Mouse (Mus musculus) kidney, embryonic 16.5 days (tissue): ENCODE data around the gene Myzap. TPM values are rescaled to one million over a fixed set of nuclear protein-coding genes. Genes with fewer than 3 reads are reported as not detected.
"Not testable (repeated sequence)": the region's sequence is repeated elsewhere in the genome, so short reads cannot be mapped to it uniquely, and the experiment has no call there.

ENCODE experiments used
- ATAC-seq: fragments of 200-750 bp; cut with Nextera tagmentation; 2 replicates; pipeline ENCODE4 v1.8.0; 2017; ENCODE audit warnings: moderate TSS enrichment; ENCODE audit not compliant: low FRiP score, low TSS enrichment
- H3K27ac ChIP-seq: fragments of 300-500 bp; sonication (generic); 2 replicates; pipeline ENCODE4 v1.5.1; 2014; ENCODE audit warnings: low read length
- H3K27me3 ChIP-seq: fragments of 300-500 bp; sonication (generic); 2 replicates; pipeline ENCODE4 v1.6.1; 2014; ENCODE audit warnings: low read length, control low read depth, mixed read lengths; ENCODE audit not compliant: insufficient read depth
- H3K36me3 ChIP-seq: fragments of 300-500 bp; sonication (generic); 2 replicates; pipeline ENCODE4 v1.6.1; 2014; ENCODE audit warnings: low read length, control low read depth, mixed read lengths; ENCODE audit not compliant: insufficient read depth
- H3K4me1 ChIP-seq: fragments of 300-500 bp; sonication (generic); 2 replicates; pipeline ENCODE4 v1.6.1; 2014; ENCODE audit warnings: low read length, control low read depth, mixed read lengths; ENCODE audit not compliant: insufficient read depth
- H3K4me2 ChIP-seq: fragments of 300-500 bp; sonication (generic); replicated peaks from 2 replicates; pipeline ENCODE4 v1.6.1; 2014; ENCODE audit warnings: low read depth, low read length
- H3K4me3 ChIP-seq: fragments of 300-500 bp; sonication (generic); 2 replicates; pipeline ENCODE4 v1.5.1; 2014; ENCODE audit warnings: mild to moderate bottlenecking, low read length
- H3K9ac ChIP-seq: fragments of 300-500 bp; sonication (generic); replicated peaks from 2 replicates; pipeline ENCODE4 v1.6.1; 2014; ENCODE audit warnings: low read length
- H3K9me3 ChIP-seq: fragments of 300-500 bp; sonication (generic); 2 replicates; pipeline ENCODE4 v1.6.1; 2016; ENCODE audit warnings: low read length, control low read depth
- WGBS: fragments of 180-500 bp; shearing (Covaris S2); extraction: QIAGEN DNeasy Blood & Tissue Kit; methylation state at CpG from one replicate; pipeline ENCODE4 v1.1.7; 2014; 5-methylcytosine and 5-hydroxymethylcytosine counted together
- polyA plus RNA-seq: library from polyadenylated mRNA; unstranded; fragments of >200 nt; fragmentation: Nextera tagmentation; extraction: Ambion mirVana; gene quantifications from 2 replicates; pipeline ENCODE4 v1.2.1, GENCODE M21; 2015

Myzap gene
- polyA plus RNA-seq, 1 experiment from 2014 or later: 19.0 TPM

GRCm38 (mm10) chr9:71624793-71625495 lies 32.8 kb upstream of the Myzap start:
- Histone ChIP-seq H3K4me3 (no peak overlapping the region), H3K27me3 (no peaks in the 10 kb centered on the region), H3K4me2 (no peak overlapping the region), H3K27ac (peak overlapping the region; percentile 80), H3K36me3 (no peaks in the 10 kb centered on the region), H3K4me1 (peaks cover 24% of the 10 kb centered on the region), H3K9ac (no peak overlapping the region), H3K9me3 (no peaks in the 10 kb centered on the region)
- WGBS: 43% methylated on average over 10 of the region's 10 CpGs
- ATAC-seq: no peak

- Histone ChIP-seq H3K4me1 (peaks cover 24% of the 10 kb centered on the region), H3K27me3 (no peaks in the 10 kb centered on the region), H3K4me2 (no peak overlapping the region), H3K9me3 (no peaks in the 10 kb centered on the region), H3K9ac (no peak overlapping the region), H3K36me3 (no peaks in the 10 kb centered on the region), H3K4me3 (no peak overlapping the region), H3K27ac (peak overlapping the region; percentile 35; the same call in 1 of the 2 replicates)
- ATAC-seq: peak; percentile 58; the same call in 1 of the 2 replicates
- 36% methylated on average over 4 of the region's 4 CpGs for WGBS
These were observed 31.9 kb upstream of the Myzap start for GRCm38 (mm10) chr9:71623871-71624569.

GRCm38 (mm10) chr9:71622593-71622992 lies 30.4 kb upstream of the Myzap start:
- Histone ChIP-seq H3K4me3 (no peak overlapping the region), H3K27me3 (no peaks in the 10 kb centered on the region), H3K27ac (no peak overlapping the region), H3K9ac (no peak overlapping the region), H3K36me3 (no peaks in the 10 kb centered on the region), H3K4me2 (no peak overlapping the region), H3K9me3 (no peaks in the 10 kb centered on the region), H3K4me1 (peaks cover 24% of the 10 kb centered on the region)
- 76% methylated on average over 3 of the region's 3 CpGs for WGBS
- no peak for ATAC-seq

- WGBS: 74% methylated on average over 4 of the region's 4 CpGs
- H3K9ac ChIP-seq: no peak overlapping the region
- ATAC-seq: no peak
- no peak overlapping the region for H3K27ac ChIP-seq
- H3K4me1 ChIP-seq: peaks cover 24% of the 10 kb centered on the region
- H3K27me3 ChIP-seq: no peaks in the 10 kb centered on the region
- no peak overlapping the region for H3K4me2 ChIP-seq
- no peaks in the 10 kb centered on the region for H3K9me3 ChIP-seq
- no peaks in the 10 kb centered on the region for H3K36me3 ChIP-seq
- no peak overlapping the region for H3K4me3 ChIP-seq
These were observed 29.8 kb upstream of the Myzap start for GRCm38 (mm10) chr9:71621968-71622367.

GRCm38 (mm10) chr9:71620116-71620515 lies 28.0 kb upstream of the Myzap start:
- not testable (repeated sequence) for ATAC-seq, H3K36me3 ChIP-seq, H3K4me2 ChIP-seq, H3K4me3 ChIP-seq, H3K27me3 ChIP-seq, H3K27ac ChIP-seq, H3K9ac ChIP-seq, H3K9me3 ChIP-seq
- H3K4me1 ChIP-seq: peaks cover 15% of the 10 kb centered on the region
- 95% methylated on average over 5 of the region's 5 CpGs for WGBS

- no peaks in the 10 kb centered on the region for H3K36me3 ChIP-seq
- no peak overlapping the region for H3K9ac ChIP-seq
- no peak overlapping the region for H3K27ac ChIP-seq
- no peak overlapping the region for H3K4me3 ChIP-seq
- ATAC-seq: no peak
- 57% methylated on average over 8 of the region's 8 CpGs for WGBS
- no peak overlapping the region for H3K4me2 ChIP-seq
- no peaks in the 10 kb centered on the region for H3K9me3 ChIP-seq
- no peaks in the 10 kb centered on the region for H3K27me3 ChIP-seq
- H3K4me1 ChIP-seq: peaks cover 7% of the 10 kb centered on the region; the same call in 1 of the 2 replicates
These were observed 25.2 kb upstream of the Myzap start for GRCm38 (mm10) chr9:71617363-71617762.

- H3K9ac ChIP-seq: no peak overlapping the region
- peaks cover 4% of the 10 kb centered on the region; the same call in 1 of the 2 replicates for H3K4me1 ChIP-seq
- H3K4me2 ChIP-seq: no peak overlapping the region
- H3K27me3 ChIP-seq: no peaks in the 10 kb centered on the region
- H3K27ac ChIP-seq: no peak overlapping the region
- H3K4me3 ChIP-seq: no peak overlapping the region
- ATAC-seq: peak; percentile 3; the same call in 1 of the 2 replicates
- H3K36me3 ChIP-seq: no peaks in the 10 kb centered on the region
- H3K9me3 ChIP-seq: no peaks in the 10 kb centered on the region
- 6% methylated on average over 3 of the region's 3 CpGs for WGBS
These were observed 24.0 kb upstream of the Myzap start for GRCm38 (mm10) chr9:71616185-71616584.

GRCm38 (mm10) chr9:71614643-71615042 lies 22.5 kb upstream of the Myzap start:
- Histone ChIP-seq H3K4me2 (no peak overlapping the region), H3K4me3 (no peak overlapping the region)
- WGBS: 33% methylated on average over 2 of the region's 2 CpGs

GRCm38 (mm10) chr9:71612981-71613380 lies 20.8 kb upstream of the Myzap start:
- Histone ChIP-seq H3K9ac (no peak overlapping the region), H3K9me3 (no peaks in the 10 kb centered on the region), H3K27me3 (no peaks in the 10 kb centered on the region), H3K36me3 (no peaks in the 10 kb centered on the region), H3K4me3 (no peak overlapping the region), H3K27ac (no peak overlapping the region), H3K4me2 (no peak overlapping the region), H3K4me1 (peaks cover 4% of the 10 kb centered on the region; the same call in 1 of the 2 replicates)
- 82% methylated on average over 6 of the region's 6 CpGs for WGBS
- no peak for ATAC-seq

More at GRCm38 (mm10) chr9:71614643-71615042, 22.5 kb upstream of the Myzap start:
- H3K9ac ChIP-seq: no peak overlapping the region
- H3K36me3 ChIP-seq: no peaks in the 10 kb centered on the region
- H3K27ac ChIP-seq: no peak overlapping the region
- no peaks in the 10 kb centered on the region for H3K9me3 ChIP-seq
- ATAC-seq: no peak
- H3K4me1 ChIP-seq: peaks cover 4% of the 10 kb centered on the region; the same call in 1 of the 2 replicates
- H3K27me3 ChIP-seq: no peaks in the 10 kb centered on the region

GRCm38 (mm10) chr9:71611876-71612275 lies 19.7 kb upstream of the Myzap start:
- H3K27me3 ChIP-seq: no peaks in the 10 kb centered on the region
- H3K4me2 ChIP-seq: no peak overlapping the region
- no peak for ATAC-seq
- H3K27ac ChIP-seq: no peak overlapping the region; the same call in 1 of the 2 replicates
- H3K9ac ChIP-seq: no peak overlapping the region
- H3K4me1 ChIP-seq: peaks cover 9% of the 10 kb centered on the region; the same call in 1 of the 2 replicates
- WGBS: 65% methylated on average over 4 of the region's 4 CpGs
- no peaks in the 10 kb centered on the region for H3K36me3 ChIP-seq
- no peak overlapping the region for H3K4me3 ChIP-seq
- no peaks in the 10 kb centered on the region for H3K9me3 ChIP-seq
